Mouse (Mus musculus): Measurements from ENCODE around the gene Dnm3.

GRCm38 (mm10) chr1:162163687-162164484 lies 313.9 kb downstream of the Dnm3 start:
- no peak for TF ChIP-seq MYOD1 (IDR thresholded peaks at IDR 0.05; ENCODE audit: control insufficient read depth, insufficient read length, low read depth)
- TF ChIP-seq CTCF (IDR thresholded peaks at IDR 0.05; ENCODE audit: control insufficient read depth, insufficient read depth, insufficient read length): no peak
- no peak for TF ChIP-seq MAX (IDR thresholded peaks at IDR 0.05)
- TF ChIP-seq MYOG (IDR thresholded peaks at IDR 0.05; ENCODE audit: control insufficient read depth, extremely low read depth, insufficient read length): no peak
- no peak for TF ChIP-seq FOSL1 (IDR thresholded peaks at IDR 0.05; ENCODE audit: insufficient read depth, low read length, poor library complexity, severe bottlenecking)

Data from C2C12 (cell line).